Mouse (Mus musculus): ENCODE measurements at regions not wholly inside any gene's neighbourhood (a gene's known extent, or its start where the extent isn't known, plus 50 kb on each side); places are given as distances from the start of the nearest gene placed in this dataset.

DNA sequence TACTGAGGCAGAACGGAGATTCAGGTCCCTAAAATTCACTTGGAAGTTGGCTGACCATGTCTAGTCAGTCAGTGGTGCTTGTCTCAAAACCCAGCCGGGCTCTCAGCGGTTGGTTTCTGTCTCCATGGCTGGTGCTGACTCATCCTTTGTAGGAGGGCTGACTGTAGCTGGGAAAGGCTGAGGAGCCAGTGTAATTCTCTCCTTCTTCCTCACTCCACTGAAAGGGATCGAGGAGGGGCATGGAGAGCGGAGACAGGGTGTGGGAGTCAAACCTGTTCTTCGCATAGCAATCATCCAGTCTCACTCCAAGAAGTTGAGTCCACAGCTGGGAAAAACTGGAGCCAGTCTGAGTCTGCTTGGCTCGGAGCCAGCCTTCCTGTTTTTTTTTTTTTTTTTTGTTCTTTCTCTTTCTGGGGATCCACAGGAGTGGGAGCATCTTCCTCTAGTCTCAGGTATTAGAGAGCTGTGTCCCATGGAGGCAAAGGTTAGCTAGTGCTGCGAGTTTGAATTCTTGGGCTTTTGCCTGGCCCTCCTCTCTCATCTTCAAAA is 80.4 kb upstream of the Calcoco1 start:
- peaks cover 20% of the 10 kb centered on the region for H3K27me3 ChIP-seq (ENCODE audit: insufficient read depth, low read length)
- TF ChIP-seq CTCF (conservative IDR thresholded peaks at IDR 0.05; ENCODE audit: low read length) (no peak), POU5F1 (IDR thresholded peaks at IDR 0.05; ENCODE audit: borderline replicate concordance, low read length) (no peak), NANOG (IDR thresholded peaks at IDR 0.05; ENCODE audit: borderline replicate concordance, low read length) (no peak)

GRCm38 (mm10) chr15:102807353-102807752 is 85.4 kb upstream of the Calcoco1 start:
- Histone ChIP-seq H3K9me3 (ENCODE audit: low read length) (no peaks in the 10 kb centered on the region), H3K36me3 (ENCODE audit: insufficient read depth, low read length) (no peaks in the 10 kb centered on the region), H3K27me3 (ENCODE audit: insufficient read depth, low read length) (peaks cover 12% of the 10 kb centered on the region; the same call in 1 of the 2 replicates), H3K4me3 (replicated peaks; ENCODE audit: low read length) (no peak overlapping the region), H3K4me1 (replicated peaks; ENCODE audit: low read depth, low read length) (peaks cover 8% of the 10 kb centered on the region)
- peak; percentile 40 for TF ChIP-seq CTCF (conservative IDR thresholded peaks at IDR 0.05; ENCODE audit: low read length)
- no peak for TF ChIP-seq POU5F1 (IDR thresholded peaks at IDR 0.05; ENCODE audit: borderline replicate concordance, low read length)

More for the DNA sequence above, 80.4 kb upstream of the Calcoco1 start:
- Histone ChIP-seq H3K36me3 (ENCODE audit: insufficient read depth, low read length) (no peaks in the 10 kb centered on the region), H3K4me3 (replicated peaks; ENCODE audit: low read length) (no peak overlapping the region), H3K4me1 (replicated peaks; ENCODE audit: low read depth, low read length) (peaks cover 12% of the 10 kb centered on the region), H3K9me3 (ENCODE audit: low read length) (no peaks in the 10 kb centered on the region)

- Histone ChIP-seq H3K36me3 (ENCODE audit: insufficient read depth, low read length) (no peaks in the 10 kb centered on the region), H3K9me3 (ENCODE audit: low read length) (no peaks in the 10 kb centered on the region), H3K4me1 (replicated peaks; ENCODE audit: low read depth, low read length) (no peaks in the 10 kb centered on the region), H3K4me3 (replicated peaks; ENCODE audit: low read length) (no peak overlapping the region), H3K27me3 (ENCODE audit: insufficient read depth, low read length) (peaks cover 9% of the 10 kb centered on the region; the same call in 1 of the 2 replicates)
- TF ChIP-seq NANOG (IDR thresholded peaks at IDR 0.05; ENCODE audit: borderline replicate concordance, low read length) (no peak), POU5F1 (IDR thresholded peaks at IDR 0.05; ENCODE audit: borderline replicate concordance, low read length) (no peak), CTCF (conservative IDR thresholded peaks at IDR 0.05; ENCODE audit: low read length) (no peak)
Observed at GRCm38 (mm10) chr15:102819181-102819580, 97.2 kb upstream of the Calcoco1 start.

DNA sequence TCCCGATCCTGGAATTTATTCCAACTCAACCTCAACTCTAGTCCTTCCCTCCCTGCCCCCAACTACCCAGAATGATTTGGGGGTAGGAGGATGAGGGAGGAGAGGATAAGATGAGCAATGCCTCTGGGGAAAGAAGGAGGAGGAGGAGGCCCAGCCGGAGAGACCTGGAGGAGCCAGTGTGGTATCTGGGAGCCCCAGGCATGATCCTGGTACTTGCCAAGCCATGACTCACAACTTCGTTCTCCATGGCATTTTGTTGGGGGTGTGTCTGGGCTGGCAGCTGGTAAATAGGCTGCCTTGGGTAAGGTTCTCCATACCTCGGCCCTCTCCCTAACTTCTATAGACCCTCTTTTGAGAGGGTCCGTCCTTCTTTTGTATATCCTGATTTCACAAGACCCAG is 81.2 kb upstream of the Hoxc13 start:
- Histone ChIP-seq H3K36me3 (ENCODE audit: insufficient read depth, low read length) (no peaks in the 10 kb centered on the region), H3K27me3 (ENCODE audit: insufficient read depth, low read length) (peaks cover 28% of the 10 kb centered on the region), H3K4me1 (replicated peaks; ENCODE audit: low read depth, low read length) (no peaks in the 10 kb centered on the region), H3K4me3 (replicated peaks; ENCODE audit: low read length) (no peak overlapping the region), H3K9me3 (ENCODE audit: low read length) (no peaks in the 10 kb centered on the region)
- TF ChIP-seq CTCF (conservative IDR thresholded peaks at IDR 0.05; ENCODE audit: low read length) = no peak
- TF ChIP-seq NANOG (IDR thresholded peaks at IDR 0.05; ENCODE audit: borderline replicate concordance, low read length) = no peak
- no peak for TF ChIP-seq POU5F1 (IDR thresholded peaks at IDR 0.05; ENCODE audit: borderline replicate concordance, low read length)

- Histone ChIP-seq H3K36me3 (ENCODE audit: insufficient read depth, low read length) (no peaks in the 10 kb centered on the region), H3K27me3 (ENCODE audit: insufficient read depth, low read length) (peaks cover 17% of the 10 kb centered on the region), H3K4me1 (replicated peaks; ENCODE audit: low read depth, low read length) (no peaks in the 10 kb centered on the region), H3K9me3 (ENCODE audit: low read length) (no peaks in the 10 kb centered on the region), H3K4me3 (replicated peaks; ENCODE audit: low read length) (no peak overlapping the region)
- no peak for TF ChIP-seq POU5F1 (IDR thresholded peaks at IDR 0.05; ENCODE audit: borderline replicate concordance, low read length)
- no peak for TF ChIP-seq NANOG (IDR thresholded peaks at IDR 0.05; ENCODE audit: borderline replicate concordance, low read length)
- no peak for TF ChIP-seq CTCF (conservative IDR thresholded peaks at IDR 0.05; ENCODE audit: low read length)
Observed at GRCm38 (mm10) chr15:102862374-102862773, 58.5 kb upstream of the Hoxc13 start.

GRCm38 (mm10) chr15:102866788-102867187 is 54.1 kb upstream of the Hoxc13 start:
- H3K4me1 ChIP-seq (replicated peaks; ENCODE audit: low read depth, low read length) = no peaks in the 10 kb centered on the region
- TF ChIP-seq NANOG (IDR thresholded peaks at IDR 0.05; ENCODE audit: borderline replicate concordance, low read length) = no peak
- TF ChIP-seq POU5F1 (IDR thresholded peaks at IDR 0.05; ENCODE audit: borderline replicate concordance, low read length) = no peak
- TF ChIP-seq CTCF (conservative IDR thresholded peaks at IDR 0.05; ENCODE audit: low read length) = no peak
- no peaks in the 10 kb centered on the region for H3K9me3 ChIP-seq (ENCODE audit: low read length)
- no peaks in the 10 kb centered on the region for H3K36me3 ChIP-seq (ENCODE audit: insufficient read depth, low read length)
- H3K27me3 ChIP-seq (ENCODE audit: insufficient read depth, low read length) = peaks cover 7% of the 10 kb centered on the region; the same call in 1 of the 2 replicates
- H3K4me3 ChIP-seq (replicated peaks; ENCODE audit: low read length) = no peak overlapping the region
